Mouse (Mus musculus): Measurements from ENCODE around the gene Fscn2. TPM values are rescaled to one million over a fixed set of nuclear protein-coding genes. Genes with fewer than 3 reads are reported as not detected.
A peak's percentile ranks its signal among the peaks of the same experiment; 100 is the strongest.

Gene Fscn2
- polyA plus RNA-seq, 1 experiment from 2014 or later, result 0.41 TPM

DNA sequence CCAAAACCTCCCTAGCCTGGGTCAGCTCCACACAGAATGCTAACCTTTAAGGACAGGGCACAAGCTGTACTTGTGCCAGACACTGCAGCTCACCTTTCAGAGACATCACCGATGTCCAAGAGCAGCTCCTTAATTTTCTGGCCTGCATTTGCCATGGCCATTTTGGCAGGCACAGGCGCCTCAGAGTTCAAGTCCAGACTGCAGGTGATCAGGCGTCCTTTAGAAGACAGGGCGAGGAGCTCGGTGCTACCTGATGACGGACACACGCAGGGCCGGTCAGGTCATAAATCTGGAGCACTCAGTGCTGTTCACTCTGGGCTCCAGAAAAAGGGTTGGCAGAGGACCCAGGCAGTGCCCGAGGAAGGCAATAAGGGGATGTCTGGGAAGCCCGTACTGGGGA, 14.0 kb downstream of the Fscn2 start:
- H3K4me1 ChIP-seq (replicated peaks; ENCODE audit: control insufficient read depth, insufficient read depth), result 0 out of 2 replicates have a peak, but pooled peaks cover 5% of the 10 kb centered on the region
- H3K9me3 ChIP-seq (ENCODE audit: control insufficient read depth, low read length), result no peaks in the 10 kb centered on the region
- no peak overlapping the region for H3K9ac ChIP-seq (ENCODE audit: low read length)
- no peak for DNase-seq (ENCODE audit: low spot score)
- WGBS, result 95% methylated on average over 10 of the region's 10 CpGs
- no peak overlapping the region for H3K4me2 ChIP-seq (replicated peaks; ENCODE audit: low read depth)
- no peaks in the 10 kb centered on the region for H3K27me3 ChIP-seq (ENCODE audit: control insufficient read depth, insufficient read depth, low read length)
- peaks cover 15% of the 10 kb centered on the region for H3K36me3 ChIP-seq (ENCODE audit: control insufficient read depth, insufficient read depth, low read length)
- TF ChIP-seq CTCF (IDR thresholded peaks at IDR 0.05; ENCODE audit: low read depth) (no peak), EP300 (optimal IDR thresholded peaks at IDR 0.05) (no peak)
- no peak overlapping the region for H3K27ac ChIP-seq (replicated peaks)
- ATAC-seq (ENCODE audit: low FRiP score, low TSS enrichment), result no peak
- H3K4me3 ChIP-seq (ENCODE audit: low read depth, low read length), result no peak overlapping the region

DNA sequence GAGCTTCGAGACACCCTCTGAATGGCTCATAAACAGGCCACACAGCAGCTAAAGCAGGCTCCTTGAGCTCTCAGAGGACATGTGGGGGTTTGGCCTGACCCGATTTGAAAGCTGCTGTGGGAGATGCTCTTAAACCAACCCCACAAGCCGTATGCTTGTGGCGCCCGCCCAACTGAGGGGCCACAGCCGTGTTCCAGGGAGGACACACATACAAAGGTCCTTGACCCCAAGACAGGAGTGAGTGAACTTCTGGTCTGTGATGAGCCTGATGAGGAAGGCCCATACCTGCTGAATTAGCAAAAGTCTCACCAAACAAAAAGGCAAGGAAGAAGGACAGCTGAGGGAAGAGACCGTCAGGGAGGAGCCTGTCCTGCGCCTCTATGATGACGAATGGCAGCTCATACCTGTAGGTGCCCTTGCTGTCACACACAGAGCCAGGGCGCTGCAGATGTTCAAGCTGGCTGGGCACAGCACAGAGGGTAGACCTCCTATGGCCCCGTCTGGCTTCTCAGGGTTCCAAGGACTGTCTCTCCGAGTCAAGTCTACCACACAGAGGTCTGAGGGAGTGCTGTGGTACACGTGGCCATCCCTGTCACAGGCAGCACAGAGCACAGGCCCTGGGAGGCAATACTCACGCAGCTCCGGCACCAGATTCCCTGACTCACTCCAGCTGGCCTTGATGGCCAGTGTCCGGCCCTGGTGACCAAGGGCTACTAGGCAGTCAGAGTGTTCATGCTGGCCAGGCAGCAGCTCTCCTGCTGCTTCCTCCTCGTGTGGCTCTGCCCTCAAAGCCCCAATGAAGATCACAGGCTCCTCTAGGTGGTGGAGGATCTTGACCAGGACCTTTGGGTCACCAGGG, 15.2 kb downstream of the Fscn2 start:
- no peak overlapping the region for H3K4me2 ChIP-seq (replicated peaks; ENCODE audit: low read depth)
- ATAC-seq (ENCODE audit: low FRiP score, low TSS enrichment), result no peak
- 87% methylated on average over 17 of the region's 17 CpGs for WGBS

GRCm38 (mm10) chr11:120377337-120377736, 16.0 kb downstream of the Fscn2 start:
- no peaks in the 10 kb centered on the region for H3K27me3 ChIP-seq (ENCODE audit: control insufficient read depth, insufficient read depth, low read length)
- H3K4me2 ChIP-seq (replicated peaks; ENCODE audit: low read depth), result peak overlapping the region; percentile 99; the same call in 1 of the 2 replicates
- TF ChIP-seq EP300 (optimal IDR thresholded peaks at IDR 0.05) (no peak), CTCF (IDR thresholded peaks at IDR 0.05; ENCODE audit: low read depth) (no peak)
- H3K9ac ChIP-seq (ENCODE audit: low read length), result 0 out of 2 replicates have a peak overlapping the region, but pooled peaks have one; percentile 23
- peak overlapping the region; percentile 70; the same call in 1 of the 2 replicates for H3K4me3 ChIP-seq (ENCODE audit: low read depth, low read length)
- no peak for DNase-seq (ENCODE audit: low spot score)
- peaks cover 24% of the 10 kb centered on the region for H3K36me3 ChIP-seq (ENCODE audit: control insufficient read depth, insufficient read depth, low read length)
- H3K4me1 ChIP-seq (replicated peaks; ENCODE audit: control insufficient read depth, insufficient read depth), result 0 out of 2 replicates have a peak, but pooled peaks cover 5% of the 10 kb centered on the region
- ATAC-seq (ENCODE audit: low FRiP score, low TSS enrichment), result no peak
- H3K9me3 ChIP-seq (ENCODE audit: control insufficient read depth, low read length), result no peaks in the 10 kb centered on the region
- 54% methylated on average over 10 of the region's 10 CpGs for WGBS
- H3K27ac ChIP-seq (replicated peaks), result no peak overlapping the region

More for the DNA sequence above, 15.2 kb downstream of the Fscn2 start:
- TF ChIP-seq CTCF (IDR thresholded peaks at IDR 0.05; ENCODE audit: low read depth) (no peak), EP300 (optimal IDR thresholded peaks at IDR 0.05) (no peak)
- H3K27me3 ChIP-seq (ENCODE audit: control insufficient read depth, insufficient read depth, low read length), result no peaks in the 10 kb centered on the region
- no peak overlapping the region for H3K27ac ChIP-seq (replicated peaks)
- no peak overlapping the region for H3K4me3 ChIP-seq (ENCODE audit: low read depth, low read length)
- no peak overlapping the region for H3K9ac ChIP-seq (ENCODE audit: low read length)
- DNase-seq (ENCODE audit: low spot score), result no peak
- H3K4me1 ChIP-seq (replicated peaks; ENCODE audit: control insufficient read depth, insufficient read depth), result 0 out of 2 replicates have a peak, but pooled peaks cover 5% of the 10 kb centered on the region
- peaks cover 21% of the 10 kb centered on the region for H3K36me3 ChIP-seq (ENCODE audit: control insufficient read depth, insufficient read depth, low read length)
- no peaks in the 10 kb centered on the region for H3K9me3 ChIP-seq (ENCODE audit: control insufficient read depth, low read length)

GRCm38 (mm10) chr11:120378031-120378610, 16.8 kb downstream of the Fscn2 start:
- Histone ChIP-seq H3K27me3 (ENCODE audit: control insufficient read depth, insufficient read depth, low read length) (no peaks in the 10 kb centered on the region), H3K4me1 (replicated peaks; ENCODE audit: control insufficient read depth, insufficient read depth) (0 out of 2 replicates have a peak, but pooled peaks cover 5% of the 10 kb centered on the region), H3K4me2 (replicated peaks; ENCODE audit: low read depth) (peak overlapping the region; percentile 99), H3K9ac (ENCODE audit: low read length) (peak overlapping the region; percentile 71), H3K4me3 (ENCODE audit: low read depth, low read length) (peak overlapping the region; percentile 70), H3K27ac (replicated peaks) (peak overlapping the region; percentile 61; the same call in 1 of the 2 replicates), H3K36me3 (ENCODE audit: control insufficient read depth, insufficient read depth, low read length) (peaks cover 24% of the 10 kb centered on the region), H3K9me3 (ENCODE audit: control insufficient read depth, low read length) (no peaks in the 10 kb centered on the region)
- DNase-seq (ENCODE audit: low spot score) (peak; percentile 81), ATAC-seq (ENCODE audit: low FRiP score, low TSS enrichment) (peak; percentile 56)
- no peak for TF ChIP-seq CTCF (IDR thresholded peaks at IDR 0.05; ENCODE audit: low read depth)
- no peak for TF ChIP-seq EP300 (optimal IDR thresholded peaks at IDR 0.05)
- WGBS, result 2% methylated on average over 39 of the region's 40 CpGs

DNA sequence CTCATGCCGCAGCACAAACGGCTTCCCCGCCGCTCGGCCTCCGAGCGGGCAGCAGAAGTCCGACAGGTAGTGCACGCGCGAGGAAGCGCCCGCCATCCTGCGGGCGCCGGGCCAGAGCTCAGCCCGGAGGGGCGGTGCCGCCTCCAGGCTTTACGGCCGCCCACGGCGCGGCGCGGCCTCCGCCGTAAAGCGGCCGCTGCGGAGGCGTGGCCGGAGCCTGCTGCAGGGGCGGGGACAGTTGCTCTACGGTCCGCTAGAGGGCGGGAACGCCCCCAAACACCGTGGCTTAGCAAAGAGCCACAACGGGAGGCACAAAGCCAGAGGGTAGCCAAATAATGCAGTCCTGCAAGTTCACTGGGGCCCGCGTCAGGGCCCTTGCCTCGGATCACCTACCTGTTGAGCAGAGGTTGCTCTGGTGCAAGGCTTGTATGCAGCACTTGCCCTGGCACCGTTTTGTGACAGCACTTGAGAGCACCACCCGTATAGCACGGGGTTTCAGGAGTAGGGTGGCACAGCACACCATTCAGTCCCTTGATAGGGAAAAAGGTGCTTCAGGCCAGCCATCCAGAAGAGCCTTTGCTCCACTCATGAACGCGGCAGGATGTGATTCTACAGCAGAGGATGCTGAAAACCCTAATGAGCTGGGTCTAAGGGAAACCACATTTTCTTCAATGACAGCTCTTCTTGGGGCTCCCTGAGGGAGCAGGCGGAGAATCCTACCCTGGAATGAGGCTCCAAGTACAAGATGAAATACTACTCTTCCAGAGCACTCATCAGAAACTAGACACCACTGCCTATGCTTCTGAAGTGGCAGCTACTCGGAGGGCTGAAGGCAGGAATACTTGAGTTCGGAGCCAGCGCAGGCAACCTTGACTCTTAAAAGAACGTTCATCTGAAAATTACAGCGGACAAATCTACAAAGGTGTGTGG, 17.5 kb downstream of the Fscn2 start, which contains the start of gene Faap100:
TSS of gene Faap100 (minus strand) at position 154 of the 930 bp plus-strand sequence.
- peak within 1 kb of the TSS; percentile 70 for H3K4me3 ChIP-seq (ENCODE audit: low read depth, low read length)
- peak; percentile 93 for DNase-seq (ENCODE audit: low spot score)
- peak within 1 kb of the TSS; percentile 99 for H3K4me2 ChIP-seq (replicated peaks; ENCODE audit: low read depth)
- no peaks in the 10 kb centered on the region for H3K9me3 ChIP-seq (ENCODE audit: control insufficient read depth, low read length)
- peak within 1 kb of the TSS; percentile 71 for H3K9ac ChIP-seq (ENCODE audit: low read length)
- TF ChIP-seq EP300 (optimal IDR thresholded peaks at IDR 0.05) (no peak), CTCF (IDR thresholded peaks at IDR 0.05; ENCODE audit: low read depth) (peak; percentile 80)
- ATAC-seq (ENCODE audit: low FRiP score, low TSS enrichment), result peak; percentile 86
- H3K27me3 ChIP-seq (ENCODE audit: control insufficient read depth, insufficient read depth, low read length), result no peaks in the 10 kb centered on the region
- H3K27ac ChIP-seq (replicated peaks), result peak within 1 kb of the TSS; percentile 61
- H3K4me1 ChIP-seq (replicated peaks; ENCODE audit: control insufficient read depth, insufficient read depth), result 0 out of 2 replicates have a peak, but pooled peaks cover 5% of the 10 kb centered on the region
- H3K36me3 ChIP-seq (ENCODE audit: control insufficient read depth, insufficient read depth, low read length), result peaks cover 22% of the 10 kb centered on the region
- WGBS, result 7% methylated on average over 54 of the region's 54 CpGs

All from stomach, postnatal 0 days (tissue).